Mouse (Mus musculus) bone marrow macrophage, adult 2 months (primary cell): ENCODE measurements around the gene Thada.

Experiments used
- CTCF ChIP-seq: IDR thresholded peaks from 2 replicates; pipeline ENCODE4 v1.5.1; 2012; ENCODE audit warnings: low read depth, mild to moderate bottlenecking, low read length, moderate library complexity
- POLR2A ChIP-seq: IDR thresholded peaks from 2 replicates; pipeline ENCODE4 v1.6.1; 2012; ENCODE audit warnings: mild to moderate bottlenecking, low read depth, low read length, borderline replicate concordance

GRCm38 (mm10) chr17:84399431-84399830 lies 66.6 kb downstream of the Thada start:
- no peak for TF ChIP-seq POLR2A
- no peak for TF ChIP-seq CTCF
